Mouse (Mus musculus): ENCODE measurements around the gene Cd63. TPM values are rescaled to one million over a fixed set of nuclear protein-coding genes. Genes with fewer than 3 reads are reported as not detected.
A peak's percentile ranks its signal among the peaks of the same experiment; 100 is the strongest.

The Cd63 gene
- polyA plus RNA-seq, 1 experiment from 2014 or later: 97.4 TPM

DNA sequence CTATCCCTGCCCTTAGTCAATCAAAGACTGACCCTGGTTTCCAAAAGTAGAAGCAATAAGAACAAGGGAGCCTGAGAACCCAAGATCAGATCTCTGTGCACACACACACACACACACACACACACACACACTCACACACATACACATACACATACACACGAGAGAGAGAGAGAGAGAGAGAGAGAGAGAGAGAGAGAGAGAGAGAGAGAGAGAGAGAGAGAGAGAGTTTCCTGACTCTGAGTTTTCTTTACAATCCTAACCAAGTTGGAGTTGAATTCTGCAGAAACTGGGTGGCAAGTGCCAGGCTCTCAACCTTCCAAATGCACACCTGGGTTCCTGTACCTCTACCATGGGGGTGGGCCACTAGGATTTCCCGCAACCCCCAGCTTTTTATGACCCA lies 10.9 kb upstream of the Cd63 start:
- no peak for ATAC-seq (ENCODE audit: low read depth)
- peaks cover 57% of the 10 kb centered on the region for H3K27me3 ChIP-seq (ENCODE audit: control insufficient read depth, insufficient read depth, low read depth, low read length)
- H3K4me1 ChIP-seq (ENCODE audit: control insufficient read depth, low read depth, low read length): peaks cover 7% of the 10 kb centered on the region; the same call in 1 of the 2 replicates
- H3K27ac ChIP-seq (ENCODE audit: low read length): no peak overlapping the region
- H3K4me3 ChIP-seq (ENCODE audit: low read depth, low read length): no peak overlapping the region
- H3K36me3 ChIP-seq (ENCODE audit: control insufficient read depth, insufficient read depth): no peaks in the 10 kb centered on the region
- no peak overlapping the region for H3K9ac ChIP-seq (ENCODE audit: low read depth, low read length)
- H3K4me2 ChIP-seq (ENCODE audit: low read depth, low read length): no peak overlapping the region
- no peaks in the 10 kb centered on the region for H3K9me3 ChIP-seq (replicated peaks; ENCODE audit: control insufficient read depth, low read length)
- WGBS (ENCODE audit: insufficient replicate concordance): 40% methylated on average over 1 of the region's 2 CpGs

- peaks cover 65% of the 10 kb centered on the region for H3K27me3 ChIP-seq (ENCODE audit: control insufficient read depth, insufficient read depth, low read depth, low read length)
- no peaks in the 10 kb centered on the region for H3K9me3 ChIP-seq (replicated peaks; ENCODE audit: control insufficient read depth, low read length)
- H3K4me2 ChIP-seq (ENCODE audit: low read depth, low read length): peak overlapping the region; percentile 71
- H3K36me3 ChIP-seq (ENCODE audit: control insufficient read depth, insufficient read depth): no peaks in the 10 kb centered on the region
- H3K4me1 ChIP-seq (ENCODE audit: control insufficient read depth, low read depth, low read length): peaks cover 7% of the 10 kb centered on the region; the same call in 1 of the 2 replicates
- H3K4me3 ChIP-seq (ENCODE audit: low read depth, low read length): peak overlapping the region; percentile 63
- H3K9ac ChIP-seq (ENCODE audit: low read depth, low read length): no peak overlapping the region; the same call in 1 of the 2 replicates
- WGBS (ENCODE audit: insufficient replicate concordance): 3% methylated on average over 40 of the region's 40 CpGs
- ATAC-seq (ENCODE audit: low read depth): no peak
- no peak overlapping the region for H3K27ac ChIP-seq (ENCODE audit: low read length)
These were observed 10.2 kb upstream of the Cd63 start for GRCm38 (mm10) chr10:128890383-128891295.

DNA sequence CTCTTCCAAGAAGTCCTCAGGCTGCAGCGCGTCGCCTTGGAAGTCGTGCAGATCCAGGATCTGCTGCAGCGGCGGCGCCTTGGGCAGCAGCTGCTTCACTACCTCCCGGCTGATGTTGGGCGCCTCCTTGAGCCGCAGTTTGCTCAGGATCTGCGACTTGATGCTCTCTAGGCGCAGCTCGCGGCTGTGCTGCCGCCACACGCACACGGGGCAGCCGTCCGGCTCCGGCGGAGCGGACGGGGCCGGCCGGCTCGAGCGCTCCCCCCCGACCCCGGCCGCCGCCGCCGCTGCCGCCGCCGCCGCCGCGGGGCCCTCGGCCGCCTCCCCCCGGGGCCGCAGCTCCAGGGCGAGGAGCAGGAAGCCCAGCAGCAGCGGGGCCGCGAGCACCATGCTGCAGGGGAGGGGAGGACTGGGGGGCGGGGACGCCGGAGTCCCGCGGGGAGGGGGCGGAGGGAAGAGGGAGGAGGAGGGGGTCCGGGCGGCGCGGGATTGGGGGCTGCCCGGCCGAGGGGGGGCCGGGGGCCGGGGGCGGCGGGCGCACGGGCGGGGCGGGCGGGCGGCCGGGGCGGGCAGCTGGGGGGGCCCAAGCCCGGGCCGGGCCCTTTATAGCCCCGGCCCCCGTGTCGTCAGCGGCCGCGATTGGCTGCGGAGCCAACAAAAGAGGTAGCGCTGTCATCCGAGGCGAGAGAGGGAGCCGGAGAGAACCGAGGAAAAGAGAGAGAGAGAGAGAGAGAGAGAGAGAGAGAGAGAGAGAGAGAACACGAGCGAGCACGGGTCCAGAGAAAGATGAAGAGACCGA lies 9.3 kb upstream of the Cd63 start, which contains the start of gene Gdf11:
Gene Gdf11 (minus strand): TSS at position 423 of the 799 bp plus-strand sequence.
- under 1% methylated on average over 53 of the region's 89 CpGs for WGBS (ENCODE audit: insufficient replicate concordance)

DNA sequence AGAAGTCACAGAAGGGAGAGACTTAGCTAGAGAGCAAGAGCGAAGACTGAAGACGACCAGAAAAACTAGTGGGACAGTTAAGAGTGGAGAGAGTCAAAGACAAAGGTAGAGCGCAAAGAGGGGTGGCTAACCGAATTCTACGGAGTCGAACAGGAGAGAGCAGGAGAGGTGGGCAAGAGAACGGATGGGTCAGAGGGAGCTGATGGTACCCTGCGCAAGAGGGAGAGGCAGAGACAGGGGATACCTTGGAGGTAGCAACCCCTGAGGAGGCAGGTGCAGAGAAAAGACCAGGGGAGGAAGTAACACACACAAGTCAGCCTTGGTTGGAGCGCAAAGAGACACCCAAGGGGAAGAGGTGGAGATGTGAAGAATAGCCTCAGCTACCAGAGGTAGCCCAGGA lies 8.5 kb upstream of the Cd63 start:
- no peaks in the 10 kb centered on the region for H3K36me3 ChIP-seq (ENCODE audit: control insufficient read depth, insufficient read depth)
- H3K27ac ChIP-seq (ENCODE audit: low read length): no peak overlapping the region
- ATAC-seq (ENCODE audit: low read depth): no peak
- H3K4me3 ChIP-seq (ENCODE audit: low read depth, low read length): peak overlapping the region; percentile 63; the same call in 1 of the 2 replicates
- H3K4me1 ChIP-seq (ENCODE audit: control insufficient read depth, low read depth, low read length): peaks cover 5% of the 10 kb centered on the region; the same call in 1 of the 2 replicates
- 6% methylated on average over 9 of the region's 9 CpGs for WGBS (ENCODE audit: insufficient replicate concordance)
- H3K27me3 ChIP-seq (ENCODE audit: control insufficient read depth, insufficient read depth, low read depth, low read length): peaks cover 78% of the 10 kb centered on the region
- peak overlapping the region; percentile 71; the same call in 1 of the 2 replicates for H3K4me2 ChIP-seq (ENCODE audit: low read depth, low read length)
- no peak overlapping the region for H3K9ac ChIP-seq (ENCODE audit: low read depth, low read length)
- H3K9me3 ChIP-seq (replicated peaks; ENCODE audit: control insufficient read depth, low read length): no peaks in the 10 kb centered on the region

More for the DNA sequence above, 9.3 kb upstream of the Cd63 start, which contains the start of gene Gdf11:
- Histone ChIP-seq H3K36me3 (ENCODE audit: control insufficient read depth, insufficient read depth) (no peaks in the 10 kb centered on the region), H3K27me3 (ENCODE audit: control insufficient read depth, insufficient read depth, low read depth, low read length) (peaks cover 73% of the 10 kb centered on the region), H3K4me2 (ENCODE audit: low read depth, low read length) (peak within 1 kb of the TSS; percentile 71), H3K4me1 (ENCODE audit: control insufficient read depth, low read depth, low read length) (peaks cover 5% of the 10 kb centered on the region; the same call in 1 of the 2 replicates), H3K27ac (ENCODE audit: low read length) (no peak within 1 kb of the TSS), H3K4me3 (ENCODE audit: low read depth, low read length) (peak within 1 kb of the TSS; percentile 63), H3K9ac (ENCODE audit: low read depth, low read length) (peak within 1 kb of the TSS; percentile 43; the same call in 1 of the 2 replicates), H3K9me3 (replicated peaks; ENCODE audit: control insufficient read depth, low read length) (no peaks in the 10 kb centered on the region)
- ATAC-seq (ENCODE audit: low read depth): peak; percentile 27; the same call in 1 of the 2 replicates

- peaks cover 64% of the 10 kb centered on the region for H3K27me3 ChIP-seq (ENCODE audit: control insufficient read depth, insufficient read depth, low read depth, low read length)
- H3K4me1 ChIP-seq (ENCODE audit: control insufficient read depth, low read depth, low read length): no peaks in the 10 kb centered on the region; the same call in 1 of the 2 replicates
- no peak overlapping the region for H3K4me3 ChIP-seq (ENCODE audit: low read depth, low read length)
- H3K9ac ChIP-seq (ENCODE audit: low read depth, low read length): no peak overlapping the region
- no peak for ATAC-seq (ENCODE audit: low read depth)
- WGBS (ENCODE audit: insufficient replicate concordance): under 1% methylated on average over 9 of the region's 9 CpGs
- H3K4me2 ChIP-seq (ENCODE audit: low read depth, low read length): no peak overlapping the region; the same call in 1 of the 2 replicates
- H3K27ac ChIP-seq (ENCODE audit: low read length): no peak overlapping the region
- no peaks in the 10 kb centered on the region for H3K9me3 ChIP-seq (replicated peaks; ENCODE audit: control insufficient read depth, low read length)
- no peaks in the 10 kb centered on the region for H3K36me3 ChIP-seq (ENCODE audit: control insufficient read depth, insufficient read depth)
These were observed 5.4 kb upstream of the Cd63 start for GRCm38 (mm10) chr10:128895437-128895836.

- Histone ChIP-seq H3K36me3 (ENCODE audit: control insufficient read depth, insufficient read depth) (no peaks in the 10 kb centered on the region), H3K4me2 (ENCODE audit: low read depth, low read length) (no peak overlapping the region; the same call in 1 of the 2 replicates), H3K9ac (ENCODE audit: low read depth, low read length) (no peak overlapping the region), H3K4me3 (ENCODE audit: low read depth, low read length) (no peak overlapping the region), H3K27ac (ENCODE audit: low read length) (no peak overlapping the region), H3K27me3 (ENCODE audit: control insufficient read depth, insufficient read depth, low read depth, low read length) (peaks cover 57% of the 10 kb centered on the region), H3K9me3 (replicated peaks; ENCODE audit: control insufficient read depth, low read length) (no peaks in the 10 kb centered on the region), H3K4me1 (ENCODE audit: control insufficient read depth, low read depth, low read length) (no peaks in the 10 kb centered on the region; the same call in 1 of the 2 replicates)
- WGBS (ENCODE audit: insufficient replicate concordance): 5% methylated on average over 17 of the region's 17 CpGs
- no peak for ATAC-seq (ENCODE audit: low read depth)
These were observed 4.7 kb upstream of the Cd63 start for GRCm38 (mm10) chr10:128895952-128896693.

DNA sequence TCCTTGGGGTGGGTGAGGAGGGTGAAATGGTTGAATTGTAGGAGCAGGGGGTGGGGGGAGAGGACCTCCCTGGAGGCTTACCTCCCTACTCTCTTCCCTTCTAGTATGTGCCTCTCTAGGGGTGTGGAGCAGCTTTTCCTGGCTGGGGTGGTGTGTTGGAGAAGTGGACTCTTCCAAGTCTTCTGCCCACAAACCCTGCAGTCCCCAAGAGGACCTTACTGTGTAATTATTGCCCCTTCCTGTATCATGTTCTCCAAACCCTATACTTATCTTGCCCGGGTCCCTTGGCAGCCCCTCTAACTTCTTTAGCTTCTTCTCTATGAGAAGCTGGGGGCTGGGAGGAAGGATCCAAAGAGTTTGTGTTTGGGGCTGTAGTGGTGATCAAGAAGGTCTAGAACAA lies 4.0 kb upstream of the Cd63 start:
- 15% methylated on average over 1 of the region's 1 CpGs for WGBS (ENCODE audit: insufficient replicate concordance)
- no peak overlapping the region for H3K4me2 ChIP-seq (ENCODE audit: low read depth, low read length)
- H3K4me3 ChIP-seq (ENCODE audit: low read depth, low read length): no peak overlapping the region
- no peaks in the 10 kb centered on the region; the same call in 1 of the 2 replicates for H3K4me1 ChIP-seq (ENCODE audit: control insufficient read depth, low read depth, low read length)
- H3K9me3 ChIP-seq (replicated peaks; ENCODE audit: control insufficient read depth, low read length): no peaks in the 10 kb centered on the region
- H3K9ac ChIP-seq (ENCODE audit: low read depth, low read length): no peak overlapping the region
- no peak for ATAC-seq (ENCODE audit: low read depth)
- no peak overlapping the region for H3K27ac ChIP-seq (ENCODE audit: low read length)
- H3K36me3 ChIP-seq (ENCODE audit: control insufficient read depth, insufficient read depth): no peaks in the 10 kb centered on the region
- H3K27me3 ChIP-seq (ENCODE audit: control insufficient read depth, insufficient read depth, low read depth, low read length): peaks cover 50% of the 10 kb centered on the region

DNA sequence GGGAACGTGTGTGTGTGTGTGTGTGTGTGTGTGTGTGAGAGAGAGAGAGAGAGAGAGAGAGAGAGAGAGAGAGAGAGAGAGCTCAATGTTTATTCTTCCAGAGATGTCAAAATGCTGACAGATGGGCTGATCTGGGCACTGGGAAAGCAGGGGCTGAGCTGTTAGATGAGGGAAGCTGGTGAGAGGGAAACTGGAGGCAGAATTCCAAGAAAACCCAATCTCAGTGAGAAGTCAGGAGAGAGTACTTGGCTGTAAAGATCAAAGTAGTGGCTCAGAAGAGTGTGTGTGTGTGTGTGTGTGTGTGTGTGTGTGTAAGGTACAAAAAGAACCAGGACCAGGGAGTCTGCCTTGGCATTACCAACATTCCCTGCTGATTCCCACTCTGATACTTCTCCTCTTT lies 3.3 kb upstream of the Cd63 start:
- 17% methylated on average over 1 of the region's 1 CpGs for WGBS (ENCODE audit: insufficient replicate concordance)
- Histone ChIP-seq H3K36me3 (ENCODE audit: control insufficient read depth, insufficient read depth) (no peaks in the 10 kb centered on the region), H3K4me2 (ENCODE audit: low read depth, low read length) (no peak overlapping the region), H3K9me3 (replicated peaks; ENCODE audit: control insufficient read depth, low read length) (no peaks in the 10 kb centered on the region), H3K27me3 (ENCODE audit: control insufficient read depth, insufficient read depth, low read depth, low read length) (peaks cover 43% of the 10 kb centered on the region), H3K27ac (ENCODE audit: low read length) (no peak overlapping the region), H3K4me3 (ENCODE audit: low read depth, low read length) (no peak overlapping the region), H3K9ac (ENCODE audit: low read depth, low read length) (no peak overlapping the region), H3K4me1 (ENCODE audit: control insufficient read depth, low read depth, low read length) (no peaks in the 10 kb centered on the region; the same call in 1 of the 2 replicates)
- ATAC-seq (ENCODE audit: low read depth): no peak

All from liver, embryonic 16.5 days (tissue).